ENCODE assay signal across 15 mouse cellular contexts in the genomic region with DNA sequence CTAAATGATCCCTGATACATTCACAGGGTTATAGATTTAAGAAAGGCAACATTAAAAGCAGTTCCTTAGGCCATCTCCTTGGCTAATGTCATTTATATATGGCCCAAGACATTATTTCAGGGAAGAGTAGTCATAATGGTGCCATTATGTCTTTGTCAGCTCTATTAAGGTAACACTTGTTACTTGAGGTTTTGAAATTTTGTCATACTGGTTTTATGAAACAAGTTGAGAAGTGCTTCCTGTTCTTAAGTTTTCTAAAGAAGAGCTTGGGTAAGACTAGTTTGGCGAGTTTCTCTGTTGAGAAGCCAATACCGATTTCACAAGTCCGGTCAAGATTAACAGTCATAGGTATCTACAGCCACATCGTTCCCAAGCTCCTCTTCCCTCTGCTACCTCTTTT.
"Had no signal": no experiment of that assay in that cellular context is flagged by ENCODE, and none has a peak within 500 bp of the region (broad histone marks: within the 10 kb centered on the region; RNA-seq: fewer than 3 reads in every experiment).

No protein-coding gene starts in this region.

- DNase-seq: gastrocnemius, adult 2 months; gastrocnemius, postnatal 10 days; gastrocnemius, postnatal 25 days; heart, adult 11 months; heart, adult 2 months; heart, postnatal 14 days; heart, postnatal 36 days; kidney, adult 11 months; kidney, adult 2 months; kidney, adult 9 months; kidney, postnatal 14 days; kidney, postnatal 36 days; layer of hippocampus, adult 9-11 months; layer of hippocampus, postnatal 36 days; left cerebral cortex, postnatal 4 days had no signal
